Mouse (Mus musculus) small intestine, adult 2 months (tissue): Measurements from ENCODE around the gene Dnaic1.

Experiments
- CTCF ChIP-seq: fragments of 200-500 bp; IDR thresholded peaks from 2 replicates; pipeline ENCODE4 v1.5.1; 2012; ENCODE audit warnings: low read depth, mild to moderate bottlenecking, control low read depth, inconsistent platforms, low read length, moderate library complexity, mixed read lengths; ENCODE audit not compliant: insufficient replicate concordance, insufficient read length; ENCODE audit errors: extremely low read depth
- POLR2A ChIP-seq: fragments of 200-500 bp; IDR thresholded peaks from 2 replicates; pipeline ENCODE4 v1.6.1; 2012; ENCODE audit warnings: low read depth, mild to moderate bottlenecking, control low read depth, inconsistent platforms, low read length, moderate library complexity

- no peak for TF ChIP-seq POLR2A
- TF ChIP-seq CTCF, result no peak
Measured at GRCm38 (mm10) chr4:41636366-41636765, 66.8 kb downstream of the Dnaic1 start.
